24 mouse cellular contexts compared by ENCODE assay signal in the genomic region with DNA sequence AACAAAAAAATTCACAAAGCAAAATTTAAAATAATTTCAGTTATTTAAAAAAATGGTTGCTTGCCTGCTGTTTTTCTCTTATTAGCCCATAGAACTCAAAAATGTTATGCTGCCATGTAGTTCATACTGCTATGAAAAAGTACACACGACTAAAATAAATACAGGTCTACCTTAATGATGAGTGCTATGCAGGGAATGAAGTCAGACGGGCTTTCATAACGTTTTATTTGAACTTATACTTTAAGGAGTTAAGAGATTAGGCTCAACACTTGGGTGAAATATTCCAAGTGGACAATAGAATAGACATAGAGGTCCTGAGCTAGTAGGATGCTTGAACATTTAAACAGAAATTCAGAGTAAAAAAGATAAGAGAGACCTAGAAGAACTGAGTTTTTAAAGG.
"Had no signal": no experiment of that assay in that cellular context is flagged by ENCODE, and none has a peak within 500 bp of the region (broad histone marks: within the 10 kb centered on the region; RNA-seq: fewer than 3 reads in every experiment).

No protein-coding gene starts in this region.

- H3K36me3 ChIP-seq: heart, embryonic 10.5 days; heart, embryonic 12.5 days; hindbrain, embryonic 10.5 days; hindbrain, embryonic 12.5 days; intestine, embryonic 15.5 days; limb, embryonic 13.5 days; limb, embryonic 15.5 days had no signal

- H3K27me3 ChIP-seq: heart, embryonic 12.5 days; hindbrain, embryonic 12.5 days; intestine, embryonic 15.5 days; limb, embryonic 13.5 days; limb, embryonic 15.5 days had no signal

- DNase-seq: gastrocnemius, adult 2 months; gastrocnemius, postnatal 10 days; gastrocnemius, postnatal 25 days; heart, adult 18-20 months; heart, postnatal 10 days; heart, postnatal 4 days; kidney, adult 18-20 months; kidney, adult 8-10 months; kidney, postnatal 10 days; kidney, postnatal 36 days; layer of hippocampus, adult 9-11 months; layer of hippocampus, postnatal 36 days; left cerebral cortex, postnatal 4 days had no signal

- H3K4me2 ChIP-seq: heart, embryonic 12.5 days; hindbrain, embryonic 12.5 days; hindbrain, embryonic 14.5 days; intestine, embryonic 15.5 days; limb, embryonic 13.5 days; limb, embryonic 15.5 days had no signal

- H3K4me1 ChIP-seq: heart, embryonic 10.5 days; heart, embryonic 12.5 days; hindbrain, embryonic 10.5 days; hindbrain, embryonic 12.5 days; intestine, embryonic 15.5 days; limb, embryonic 15.5 days had no signal

- H3K4me3 ChIP-seq: gastrocnemius, adult 2 months; heart, embryonic 10.5 days; heart, embryonic 12.5 days; hindbrain, embryonic 10.5 days; hindbrain, embryonic 12.5 days; intestine, embryonic 15.5 days; limb, embryonic 13.5 days; limb, embryonic 15.5 days had no signal

- H3K9ac ChIP-seq: heart, embryonic 12.5 days; hindbrain, embryonic 12.5 days; hindbrain, embryonic 14.5 days; intestine, embryonic 15.5 days; limb, embryonic 13.5 days; limb, embryonic 15.5 days had no signal

- H3K9me3 ChIP-seq: heart, embryonic 10.5 days; heart, embryonic 12.5 days; hindbrain, embryonic 10.5 days; hindbrain, embryonic 12.5 days; intestine, embryonic 15.5 days; limb, embryonic 13.5 days; limb, embryonic 15.5 days had no signal

- H3K27ac ChIP-seq: gastrocnemius, adult 2 months; heart, embryonic 10.5 days; hindbrain, embryonic 10.5 days; hindbrain, embryonic 12.5 days; hindbrain, embryonic 14.5 days; intestine, embryonic 15.5 days; limb, embryonic 13.5 days; limb, embryonic 15.5 days had no signal

- ATAC-seq: hindbrain, embryonic 16.5 days; inflammation-experienced regulatory T-cells, adult 6 months; intestine, embryonic 15.5 days; intestine, postnatal 0 days had no signal
